Mouse (Mus musculus) cerebellum, adult 2 months (tissue): ENCODE measurements at regions not wholly inside any gene's neighbourhood (a gene's known extent, or its start where the extent isn't known, plus 50 kb on each side); places are given as distances from the start of the nearest gene placed in this dataset.

ENCODE experiments used
- CTCF ChIP-seq: fragments of 200-500 bp; IDR thresholded peaks from 2 replicates; pipeline ENCODE4 v1.5.1; 2011; ENCODE audit warnings: low read depth, mild to moderate bottlenecking, control low read depth, low read length, moderate library complexity, borderline replicate concordance; ENCODE audit not compliant: insufficient read depth
- POLR2A ChIP-seq: fragments of 200-500 bp; IDR thresholded peaks from 2 replicates; pipeline ENCODE4 v1.6.1; 2011; ENCODE audit warnings: low read length, control low read depth, borderline replicate concordance; ENCODE audit not compliant: insufficient read depth

- no peak for TF ChIP-seq CTCF
- no peak for TF ChIP-seq POLR2A
Observed at GRCm38 (mm10) chr10:104423161-104423560, 229.3 kb downstream of the Gm4340 start.
